Mouse (Mus musculus) frontal cortex, adult (tissue): ENCODE measurements around the gene Ttc14.

Experiments used
- ATAC-seq: cut with Nextera tagmentation; 2 replicates; pipeline ENCODE4 v1.9.2; 2017; ENCODE audit warnings: mild to moderate bottlenecking, moderate library complexity, mixed read lengths; ENCODE audit not compliant: low TSS enrichment

The Ttc14 gene

GRCm38 (mm10) chr3:33799617-33800512 lies at the start of gene Ttc14:
Gene Ttc14, plus strand, starts transcription at chr3:33799832.
- ATAC-seq: peak; percentile 95

GRCm38 (mm10) chr3:33790975-33791374 lies 8.7 kb upstream of the Ttc14 start:
- ATAC-seq: peak; percentile 97

- peak; percentile 13 for ATAC-seq
Observed at GRCm38 (mm10) chr3:33800513-33800820, 835 bp downstream of the Ttc14 start.

GRCm38 (mm10) chr3:33807151-33807550 lies 7.5 kb downstream of the Ttc14 start:
- peak; percentile 87 for ATAC-seq

GRCm38 (mm10) chr3:33824135-33824946 lies 24.7 kb downstream of the Ttc14 start:
- ATAC-seq: peak; percentile 96

GRCm38 (mm10) chr3:33832351-33832750 lies 32.7 kb downstream of the Ttc14 start:
- ATAC-seq: no peak

GRCm38 (mm10) chr3:33836576-33836975 lies 36.9 kb downstream of the Ttc14 start:
- no peak for ATAC-seq

GRCm38 (mm10) chr3:33838877-33839276 lies 39.2 kb downstream of the Ttc14 start:
- no peak for ATAC-seq

GRCm38 (mm10) chr3:33843801-33844632 lies 44.4 kb downstream of the Ttc14 start, which contains the start of gene Ccdc39:
Gene Ccdc39, minus strand, starts transcription at chr3:33844310.
- peak; percentile 100 for ATAC-seq

GRCm38 (mm10) chr3:33846639-33847038 lies 47.0 kb downstream of the Ttc14 start:
- no peak for ATAC-seq

GRCm38 (mm10) chr3:33850856-33851255 lies 51.2 kb downstream of the Ttc14 start:
- no peak for ATAC-seq

- peak; percentile 90 for ATAC-seq
Observed at GRCm38 (mm10) chr3:33853062-33853461, 53.4 kb downstream of the Ttc14 start.

- ATAC-seq: no peak
Observed at GRCm38 (mm10) chr3:33858939-33859338, 59.3 kb downstream of the Ttc14 start.

- ATAC-seq: no peak
Observed at GRCm38 (mm10) chr3:33864000-33864540, 64.4 kb downstream of the Ttc14 start.
